Mouse (Mus musculus) cerebellum, adult 8-10 months (tissue): ENCODE data around the gene Rnf167.

ENCODE experiments used
- DNase-seq: peaks from one replicate; pipeline ENCODE4 v3.0.0; 2022

The Rnf167 gene

GRCm38 (mm10) chr11:70679361-70679760 is 32.3 kb downstream of the Rnf167 start:
- DNase-seq: no peak

GRCm38 (mm10) chr11:70679894-70680293 is 32.9 kb downstream of the Rnf167 start:
- DNase-seq: no peak

GRCm38 (mm10) chr11:70681170-70681569 is 34.1 kb downstream of the Rnf167 start:
- DNase-seq: no peak

- no peak for DNase-seq
Observed at GRCm38 (mm10) chr11:70681897-70682581, 35.0 kb downstream of the Rnf167 start.

GRCm38 (mm10) chr11:70683640-70684039 is 36.6 kb downstream of the Rnf167 start:
- DNase-seq: no peak

GRCm38 (mm10) chr11:70686901-70687566 is 40.0 kb downstream of the Rnf167 start:
- peak; percentile 66 for DNase-seq

GRCm38 (mm10) chr11:70687601-70688199 is 40.7 kb downstream of the Rnf167 start, which contains the start of gene Camta2:
TSS of gene Camta2 (minus strand) at chr11:70688105.
- DNase-seq: peak; percentile 90

- no peak for DNase-seq
Observed at GRCm38 (mm10) chr11:70688372-70688771, 41.3 kb downstream of the Rnf167 start.

GRCm38 (mm10) chr11:70689578-70689977 is 42.5 kb downstream of the Rnf167 start:
- no peak for DNase-seq

- DNase-seq: no peak
Observed at GRCm38 (mm10) chr11:70693504-70693903, 46.5 kb downstream of the Rnf167 start.

- no peak for DNase-seq
Observed at GRCm38 (mm10) chr11:70697376-70697775, 50.3 kb downstream of the Rnf167 start.

GRCm38 (mm10) chr11:70699051-70699450 is 52.0 kb downstream of the Rnf167 start:
- no peak for DNase-seq

- DNase-seq: peak; percentile 97
Observed at GRCm38 (mm10) chr11:70699722-70700556, 52.9 kb downstream of the Rnf167 start, which contains the start of the genes Inca1 and Kif1c. TSS of gene Inca1 (minus strand) at chr11:70700155. TSS of gene Kif1c (plus strand) at chr11:70700548.

- DNase-seq: peak; percentile 67
Observed at GRCm38 (mm10) chr11:70700613-70701012, 53.6 kb downstream of the Rnf167 start.
